Mouse (Mus musculus) heart, embryonic 14.5 days (tissue): Measurements from ENCODE around the gene Selenop. TPM values are rescaled to one million over a fixed set of nuclear protein-coding genes. Genes with fewer than 3 reads are reported as not detected.
"Not testable (repeated sequence)": the region's sequence is repeated elsewhere in the genome, so short reads cannot be mapped to it uniquely, and the experiment has no call there.

ENCODE experiments used
- ATAC-seq: fragments of 200-750 bp; cut with Nextera tagmentation; 2 replicates; pipeline ENCODE4 v1.8.0; 2017; ENCODE audit warnings: low read depth, moderate TSS enrichment; ENCODE audit not compliant: insufficient number of reproducible peaks, insufficient read depth, low FRiP score
- H3K27ac ChIP-seq, 2 experiments: fragments of 200-500 bp in 1 of 2; fragments of 300-500 bp in 1 of 2; sonication (generic) in 1 of 2; replicated peaks in 1 of 2; 2 replicates each; pipeline ENCODE4 v1.5.1; 2012 to 2014; ENCODE audit warnings: low read depth in 2 of 2, low read length in 2 of 2, control low read depth in 1 of 2, mild to moderate bottlenecking in 1 of 2, mixed read lengths in 1 of 2; ENCODE audit not compliant: control insufficient read depth in 1 of 2, insufficient read depth in 1 of 2
- H3K27me3 ChIP-seq: fragments of 300-500 bp; sonication (generic); 2 replicates; pipeline ENCODE4 v1.6.1; 2014; ENCODE audit warnings: mild to moderate bottlenecking, low read length, control low read depth; ENCODE audit not compliant: control insufficient read depth, insufficient read depth
- H3K36me3 ChIP-seq: fragments of 300-500 bp; sonication (generic); 2 replicates; pipeline ENCODE4 v1.6.1; 2014; ENCODE audit warnings: mild to moderate bottlenecking, control low read depth, low read length, mixed read lengths; ENCODE audit not compliant: control insufficient read depth, insufficient read depth
- H3K4me1 ChIP-seq, 2 experiments: fragments of 200-500 bp in 1 of 2; fragments of 300-500 bp in 1 of 2; sonication (generic) in 1 of 2; 2 replicates each; pipeline ENCODE4 v1.6.1; 2012 to 2014; ENCODE audit warnings: low read length in 2 of 2, control low read depth in 1 of 2, mixed read lengths in 1 of 2; ENCODE audit not compliant: control insufficient read depth in 2 of 2, insufficient read depth in 2 of 2
- H3K4me2 ChIP-seq: fragments of 300-500 bp; sonication (generic); 2 replicates; pipeline ENCODE4 v1.6.1; 2014; ENCODE audit warnings: mild to moderate bottlenecking, low read length
- H3K4me3 ChIP-seq, 2 experiments: fragments of 200-500 bp in 1 of 2; fragments of 300-500 bp in 1 of 2; sonication (generic) in 1 of 2; 2 replicates each; pipeline ENCODE4 v1.5.1; 2012 to 2014; ENCODE audit warnings: low read length in 2 of 2, mild to moderate bottlenecking in 2 of 2, control low read depth in 1 of 2, low read depth in 1 of 2, moderate library complexity in 1 of 2; ENCODE audit not compliant: control insufficient read depth in 1 of 2, insufficient read depth in 1 of 2
- H3K9ac ChIP-seq: fragments of 300-500 bp; sonication (generic); 2 replicates; pipeline ENCODE4 v1.6.1; 2014; ENCODE audit warnings: mild to moderate bottlenecking, low read length
- H3K9me3 ChIP-seq: fragments of 300-500 bp; sonication (generic); 2 replicates; pipeline ENCODE4 v1.6.1; 2016; ENCODE audit warnings: low read length, control low read depth; ENCODE audit not compliant: control insufficient read depth
- WGBS: fragments of 180-500 bp; shearing (Covaris S2); extraction: QIAGEN DNeasy Blood & Tissue Kit; methylation state at CpG from one replicate; pipeline ENCODE4 v1.1.7; 2014; 5-methylcytosine and 5-hydroxymethylcytosine counted together
- polyA plus RNA-seq: library from polyadenylated mRNA; unstranded; fragments of >200 nt; fragmentation: Nextera tagmentation; extraction: Ambion mirVana; gene quantifications from 2 replicates; pipeline ENCODE4 v1.2.1, GENCODE M21; 2014

The Selenop gene
- polyA plus RNA-seq, 1 experiment from 2014 or later: 180 TPM

DNA sequence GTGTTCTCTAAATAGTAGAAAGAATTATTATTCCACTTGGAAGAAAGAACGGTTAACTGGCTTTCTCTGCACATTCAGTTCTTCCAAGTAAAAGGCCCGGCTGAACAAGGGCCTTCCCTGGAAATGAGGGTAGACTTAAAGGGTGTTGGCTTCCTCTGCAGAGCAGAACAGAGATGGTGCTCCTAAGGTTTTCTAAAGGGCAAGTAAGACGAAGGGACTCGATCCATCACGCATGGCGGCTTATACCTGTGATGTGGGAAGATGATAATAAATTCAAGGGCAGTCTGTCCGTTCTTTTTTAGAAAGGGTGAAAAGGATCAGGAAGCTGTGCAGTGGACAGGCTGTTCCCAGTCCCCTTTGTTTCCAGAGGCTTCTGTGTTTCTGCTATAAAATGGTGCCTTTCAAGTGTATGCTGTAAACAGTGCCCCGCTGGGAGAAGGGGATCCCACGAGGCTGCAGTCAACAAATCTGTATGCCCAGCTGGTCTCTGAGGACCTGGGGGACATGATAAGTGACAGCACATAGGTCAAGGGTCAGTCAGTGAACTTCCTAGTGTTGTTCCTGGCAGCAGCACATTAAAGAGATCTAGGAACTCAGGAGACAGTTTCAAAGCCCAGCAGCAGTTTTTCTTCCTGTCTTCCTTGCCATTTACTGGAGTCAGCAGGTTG, 36.0 kb upstream of the Selenop start:
- H3K36me3 ChIP-seq: no peaks in the 10 kb centered on the region
- H3K9me3 ChIP-seq: no peaks in the 10 kb centered on the region
- no peak overlapping the region for H3K4me2 ChIP-seq
- H3K4me1 ChIP-seq: peaks cover 5 to 15% of the 10 kb centered on the region in 2 experiments
- H3K4me3 ChIP-seq: no peak overlapping the region
- H3K27ac ChIP-seq: 0 out of 4 replicates have a peak overlapping the region, but pooled peaks of 1 of the 2 experiments have one; percentile 3
- no peak overlapping the region for H3K9ac ChIP-seq
- no peaks in the 10 kb centered on the region for H3K27me3 ChIP-seq
- 56% methylated on average over 9 of the region's 9 CpGs for WGBS
- no peak for ATAC-seq

DNA sequence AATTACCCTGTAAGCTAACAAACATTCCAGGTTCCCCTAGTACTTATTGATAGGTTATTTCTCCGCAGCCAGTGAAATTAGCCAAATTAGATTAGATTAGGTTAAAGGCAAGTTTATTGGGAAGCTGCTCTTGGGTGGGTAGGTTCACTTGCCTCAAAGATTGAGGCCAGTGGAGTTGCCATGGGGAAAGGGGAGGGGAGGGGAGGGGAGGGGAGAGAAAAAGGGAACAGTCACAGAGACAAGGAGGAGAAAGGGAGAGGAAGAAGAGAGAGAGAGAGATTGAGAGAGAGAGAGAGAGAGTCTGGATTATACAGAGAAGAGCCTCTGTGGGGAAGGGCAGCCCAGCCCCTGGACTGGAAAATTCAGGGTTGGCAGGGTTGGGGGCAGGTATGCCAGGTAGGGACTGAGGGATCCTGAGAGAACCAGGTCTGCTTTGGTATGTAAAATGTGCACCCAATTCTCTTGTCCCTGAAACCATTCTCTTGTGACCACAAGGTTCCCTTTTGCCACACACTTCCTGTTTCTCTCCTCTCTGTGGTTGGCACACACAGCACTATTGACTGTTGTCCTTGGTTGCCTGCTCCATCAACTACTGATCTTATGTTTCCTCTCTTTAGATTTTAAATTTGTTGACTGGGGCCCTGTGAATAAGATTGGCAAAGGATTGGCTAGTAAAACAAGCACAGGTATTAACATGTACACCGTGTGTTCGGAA, 34.4 kb upstream of the Selenop start:
- H3K9me3 ChIP-seq: no peaks in the 10 kb centered on the region
- 81% methylated on average over 3 of the region's 3 CpGs for WGBS
- no peak overlapping the region for H3K27ac ChIP-seq
- H3K4me1 ChIP-seq: peaks cover 1 to 2% of the 10 kb centered on the region in 2 experiments; a peak in 3 of 4 replicates
- H3K4me3 ChIP-seq: no peak overlapping the region
- H3K36me3 ChIP-seq: no peaks in the 10 kb centered on the region
- no peak overlapping the region for H3K4me2 ChIP-seq
- no peaks in the 10 kb centered on the region for H3K27me3 ChIP-seq
- H3K9ac ChIP-seq: no peak overlapping the region
- no peak for ATAC-seq

DNA sequence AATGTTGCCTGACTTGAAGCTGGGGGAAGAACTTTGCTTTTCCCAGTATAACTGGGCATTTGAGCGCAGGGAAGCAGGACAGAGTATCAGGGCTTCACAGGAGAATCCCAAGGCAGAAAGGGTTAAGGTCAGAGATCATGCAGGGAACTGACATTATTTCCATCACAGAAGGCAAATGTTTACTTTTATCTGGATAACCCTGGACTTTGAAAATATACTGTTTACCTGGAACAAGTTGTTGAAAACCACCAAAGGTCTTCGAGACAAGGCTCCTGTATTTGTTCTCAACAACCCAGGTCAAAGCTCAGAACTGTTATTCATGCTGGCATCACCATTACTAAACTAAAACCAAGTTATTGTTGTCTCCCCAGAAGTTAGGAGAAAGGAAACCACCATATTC, 32.0 kb upstream of the Selenop start:
- 83% methylated on average over 2 of the region's 2 CpGs for WGBS
- Histone ChIP-seq H3K4me2 (no peak overlapping the region), H3K9ac (no peak overlapping the region), H3K27ac (no peak overlapping the region), H3K36me3 (no peaks in the 10 kb centered on the region), H3K9me3 (no peaks in the 10 kb centered on the region), H3K4me3 (no peak overlapping the region), H3K4me1 (peaks cover 0 to 2% of the 10 kb centered on the region in 2 experiments; a peak in 1 of 4 replicates), H3K27me3 (no peaks in the 10 kb centered on the region)
- ATAC-seq: no peak

DNA sequence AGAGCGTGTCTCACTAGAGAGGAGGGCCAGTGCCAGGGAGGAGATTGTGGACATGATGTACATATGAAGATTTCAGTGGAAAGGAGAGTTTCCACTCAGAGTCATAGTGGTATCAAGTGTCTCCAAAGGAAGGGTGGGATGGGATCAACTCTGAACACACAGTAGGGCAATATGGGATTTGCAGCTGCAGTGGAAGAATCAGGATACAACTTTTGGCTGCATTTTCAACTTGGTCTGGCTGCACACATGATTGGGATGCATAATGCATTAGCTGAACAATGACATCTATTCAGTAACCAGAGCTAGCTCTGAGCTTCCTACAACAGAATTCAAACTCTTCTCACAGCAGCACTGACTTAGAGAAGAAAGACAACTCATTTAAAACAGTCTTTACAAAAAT, 30.4 kb upstream of the Selenop start:
- Histone ChIP-seq H3K4me2 (no peak overlapping the region), H3K4me1 (peaks cover 0 to 2% of the 10 kb centered on the region in 2 experiments; a peak in 1 of 4 replicates), H3K27me3 (no peaks in the 10 kb centered on the region), H3K27ac (no peak overlapping the region), H3K9ac (no peak overlapping the region), H3K9me3 (no peaks in the 10 kb centered on the region), H3K4me3 (no peak overlapping the region), H3K36me3 (no peaks in the 10 kb centered on the region)
- WGBS: 95% methylated on average over 1 of the region's 1 CpGs
- no peak for ATAC-seq

DNA sequence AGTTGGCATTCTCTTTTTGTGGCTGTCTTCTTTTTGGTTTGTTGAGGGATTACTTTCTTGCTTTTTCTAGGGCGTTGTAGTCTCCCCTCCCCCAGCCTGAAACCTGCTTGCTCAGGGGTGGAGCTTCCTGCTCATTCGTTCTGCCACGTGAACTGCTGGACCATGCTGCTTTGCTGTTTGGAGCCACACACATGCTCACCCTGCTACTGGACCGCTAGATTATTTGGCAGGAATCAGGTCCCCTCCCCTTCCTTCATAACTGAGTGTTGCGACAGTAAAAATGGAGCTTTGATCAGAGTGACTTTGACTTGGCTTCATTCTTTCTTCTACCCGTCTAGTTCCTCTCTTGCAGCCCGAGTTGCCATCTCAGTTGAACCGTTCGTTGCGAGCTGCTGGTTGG, 23.3 kb upstream of the Selenop start:
- peaks cover 4 to 12% of the 10 kb centered on the region in 2 experiments for H3K4me1 ChIP-seq
- H3K9me3 ChIP-seq, H3K27ac ChIP-seq, ATAC-seq, H3K36me3 ChIP-seq, H3K9ac ChIP-seq, H3K27me3 ChIP-seq, H3K4me2 ChIP-seq, H3K4me3 ChIP-seq: not testable (repeated sequence)
- 83% methylated on average over 10 of the region's 10 CpGs for WGBS

DNA sequence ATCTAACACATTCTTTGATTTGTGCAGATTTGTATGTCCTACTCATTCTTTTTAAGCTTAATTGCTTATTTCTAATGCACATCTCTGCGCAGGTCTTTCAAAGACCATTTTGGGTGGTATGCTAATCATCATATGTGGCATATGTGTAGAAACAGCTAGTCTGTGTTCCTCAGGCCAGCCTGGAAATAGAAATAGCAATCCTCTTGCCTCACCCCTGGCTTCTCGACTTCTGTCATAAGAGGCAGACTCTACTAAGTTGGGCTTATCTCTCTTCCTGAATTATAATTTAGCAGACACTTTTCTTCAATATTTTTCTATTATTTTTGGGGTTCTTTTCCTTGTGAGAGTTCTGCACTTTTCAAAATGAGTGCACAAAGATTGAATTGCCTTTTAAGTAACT, 17.7 kb upstream of the Selenop start:
- Histone ChIP-seq H3K4me1 (peaks cover 7 to 30% of the 10 kb centered on the region in 2 experiments), H3K36me3 (no peaks in the 10 kb centered on the region), H3K4me3 (no peak overlapping the region), H3K9ac (no peak overlapping the region), H3K4me2 (no peak overlapping the region), H3K9me3 (no peaks in the 10 kb centered on the region), H3K27me3 (no peaks in the 10 kb centered on the region), H3K27ac (peak overlapping the region in 1 of 2 experiments; percentile 64; a peak in 2 of 4 replicates)
- ATAC-seq: no peak
- WGBS: 38% methylated on average over 2 of the region's 2 CpGs

DNA sequence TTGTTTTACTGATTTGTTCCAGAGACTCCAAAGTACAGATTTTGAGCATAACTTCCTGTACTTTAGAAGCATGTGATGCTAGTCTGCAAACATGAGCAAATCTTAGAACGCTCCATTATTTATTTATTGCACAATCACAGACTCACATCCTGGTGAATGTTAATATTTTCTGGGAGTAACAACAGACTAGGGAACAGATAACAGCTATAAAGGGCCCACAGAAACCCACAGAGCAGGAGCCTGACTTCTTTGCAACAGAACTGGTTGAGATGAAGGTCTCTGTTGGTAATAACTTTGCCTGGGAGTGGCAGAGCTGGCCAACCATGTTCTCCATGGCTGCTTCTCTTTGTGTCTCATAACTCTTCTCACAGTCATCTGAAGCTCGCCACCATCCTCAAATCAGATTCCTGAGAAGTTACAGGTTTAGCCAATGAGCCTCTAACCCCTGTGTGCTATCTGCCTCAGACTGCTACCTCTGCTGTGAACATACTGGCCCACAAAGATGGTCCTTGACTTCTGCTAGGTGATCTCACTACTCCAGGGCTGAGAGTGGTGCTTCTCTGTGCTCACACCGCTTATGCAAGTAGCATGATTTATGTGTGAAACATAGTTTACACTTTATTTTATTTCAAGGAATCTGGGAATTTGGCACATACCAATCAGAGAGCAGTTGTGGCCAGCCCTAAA, 17.2 kb upstream of the Selenop start:
- H3K36me3 ChIP-seq: no peaks in the 10 kb centered on the region
- H3K9me3 ChIP-seq: no peaks in the 10 kb centered on the region
- no peak overlapping the region for H3K4me3 ChIP-seq
- H3K4me2 ChIP-seq: no peak overlapping the region
- H3K27me3 ChIP-seq: no peaks in the 10 kb centered on the region
- peak overlapping the region; percentile 6 to 64 for H3K27ac ChIP-seq
- ATAC-seq: no peak
- 73% methylated on average over 3 of the region's 3 CpGs for WGBS
- H3K4me1 ChIP-seq: peaks cover 7 to 30% of the 10 kb centered on the region in 2 experiments
- no peak overlapping the region for H3K9ac ChIP-seq
